Mouse (Mus musculus): ENCODE results near the gene Ap1g2.
A peak's percentile ranks its signal among the peaks of the same experiment; 100 is the strongest.

DNA sequence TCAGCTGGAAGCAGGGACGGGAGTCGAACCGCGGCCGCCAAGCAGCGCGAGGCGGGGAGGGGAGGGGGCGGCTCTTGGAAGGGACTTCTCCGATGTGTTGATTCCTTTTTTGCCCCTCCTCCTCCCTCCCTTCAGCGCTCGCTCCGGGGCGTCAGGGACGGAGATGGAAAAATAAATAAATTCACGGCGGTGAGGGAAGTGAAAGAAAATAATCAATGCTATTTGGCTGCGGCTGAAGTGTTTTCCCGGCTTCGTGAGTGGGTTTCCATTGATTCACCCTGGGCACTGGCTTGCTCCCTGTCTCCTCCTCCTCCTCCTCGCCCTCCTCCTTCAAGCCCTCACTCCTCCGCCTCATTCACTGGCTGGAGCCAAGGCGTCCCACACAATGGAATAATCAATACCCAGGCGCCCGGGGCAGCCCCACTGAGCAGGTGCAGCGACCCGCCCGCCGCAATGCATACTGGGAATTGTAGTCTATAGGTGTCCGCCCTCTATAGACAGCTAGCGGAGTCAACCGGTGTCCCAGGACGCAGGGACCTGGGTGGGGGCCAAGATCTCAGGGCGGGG is 14.3 kb downstream of the Ap1g2 start, which contains the start of gene Zfhx2:
- TF ChIP-seq EP300 (IDR thresholded peaks at IDR 0.05; ENCODE audit: low read depth) (peak; percentile 55; the same call in 1 of the 2 replicates), CTCF (IDR thresholded peaks at IDR 0.05; ENCODE audit: low read depth) (peak; percentile 26; the same call in 1 of the 2 replicates)
